Mouse (Mus musculus): ENCODE data around the gene Sdc3. TPM values are rescaled to one million over a fixed set of nuclear protein-coding genes. Genes with fewer than 3 reads are reported as not detected.
A peak's percentile ranks its signal among the peaks of the same experiment; 100 is the strongest.

The Sdc3 gene
- total RNA-seq, 2 experiments from 2014 or later, result 230 to 243 TPM

DNA sequence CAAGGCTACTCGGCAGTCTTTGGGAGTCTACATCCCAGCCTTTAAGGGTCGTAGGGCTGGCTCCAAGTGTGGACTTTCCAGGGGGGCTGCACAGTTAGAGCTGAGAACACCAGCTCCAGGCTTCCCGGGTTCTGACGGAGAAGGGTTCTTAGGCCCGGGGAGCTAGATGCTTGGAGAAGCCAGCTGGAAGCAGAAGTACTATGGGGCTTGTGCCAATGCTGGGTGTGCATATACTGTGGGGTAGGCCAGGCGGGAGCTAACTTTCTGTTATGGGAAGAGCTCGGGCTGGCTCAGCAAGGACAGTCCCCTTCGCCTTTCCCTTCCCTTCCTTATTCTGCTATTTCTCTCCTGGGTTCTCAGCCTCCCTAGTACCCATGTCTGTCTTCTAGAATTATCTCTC lies 23.5 kb downstream of the Sdc3 start:
- DNase-seq (ENCODE audit: low spot score in 2 of 2), result no peak

DNA sequence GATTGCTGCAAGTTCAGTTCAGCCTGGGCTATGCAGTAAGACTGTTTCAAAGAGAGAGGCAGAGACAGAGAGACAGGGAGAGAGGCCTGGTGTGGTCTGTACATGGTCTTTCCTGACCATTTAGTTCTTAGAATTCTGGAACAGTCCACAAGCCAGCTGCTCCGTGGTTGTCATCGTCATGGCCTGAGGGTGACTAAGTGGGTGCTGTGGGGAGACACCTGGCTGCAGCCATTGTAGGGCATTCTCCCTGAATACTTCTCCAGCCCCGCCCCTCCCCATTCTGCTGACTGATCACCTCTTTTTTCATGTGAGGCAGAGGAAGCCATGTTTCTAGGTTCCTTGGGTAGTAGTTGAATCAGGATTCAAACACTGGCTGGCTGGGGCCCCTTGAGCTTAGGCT lies 27.5 kb downstream of the Sdc3 start:
- DNase-seq (ENCODE audit: low spot score in 2 of 2), result no peak

DNA sequence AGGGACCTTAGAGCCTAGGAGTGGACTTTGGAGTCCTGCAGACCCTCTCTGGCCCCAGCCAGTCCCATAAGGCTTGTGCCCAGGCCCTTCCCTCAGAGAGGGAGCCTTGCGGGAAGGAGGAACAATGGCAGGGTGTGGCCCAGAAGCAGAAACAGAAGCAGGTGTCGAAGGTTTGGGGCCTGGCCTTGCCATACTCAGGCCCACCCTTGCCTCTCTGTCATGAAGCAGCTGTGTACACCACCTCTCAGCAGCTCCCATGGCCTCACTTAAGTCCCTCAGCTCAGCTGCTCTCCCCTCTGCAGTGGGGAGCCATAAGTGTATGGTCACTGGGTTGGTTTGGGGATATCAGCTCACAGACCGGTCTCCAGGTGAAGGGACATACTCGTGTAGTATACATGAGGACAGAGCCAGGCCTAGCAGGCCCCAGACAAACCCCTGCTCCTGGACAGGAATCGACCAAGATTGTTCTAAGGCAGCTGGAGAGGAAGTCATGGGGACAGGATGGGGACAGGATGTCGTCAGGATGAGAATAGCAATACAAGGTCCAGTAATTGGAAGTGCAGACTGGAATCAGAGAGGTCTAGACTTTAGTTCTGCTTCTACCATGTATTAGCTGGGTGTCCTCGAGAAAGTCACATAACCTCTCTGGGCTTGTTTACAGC lies 28.4 kb downstream of the Sdc3 start:
- DNase-seq (ENCODE audit: low spot score in 2 of 2), result no peak

DNA sequence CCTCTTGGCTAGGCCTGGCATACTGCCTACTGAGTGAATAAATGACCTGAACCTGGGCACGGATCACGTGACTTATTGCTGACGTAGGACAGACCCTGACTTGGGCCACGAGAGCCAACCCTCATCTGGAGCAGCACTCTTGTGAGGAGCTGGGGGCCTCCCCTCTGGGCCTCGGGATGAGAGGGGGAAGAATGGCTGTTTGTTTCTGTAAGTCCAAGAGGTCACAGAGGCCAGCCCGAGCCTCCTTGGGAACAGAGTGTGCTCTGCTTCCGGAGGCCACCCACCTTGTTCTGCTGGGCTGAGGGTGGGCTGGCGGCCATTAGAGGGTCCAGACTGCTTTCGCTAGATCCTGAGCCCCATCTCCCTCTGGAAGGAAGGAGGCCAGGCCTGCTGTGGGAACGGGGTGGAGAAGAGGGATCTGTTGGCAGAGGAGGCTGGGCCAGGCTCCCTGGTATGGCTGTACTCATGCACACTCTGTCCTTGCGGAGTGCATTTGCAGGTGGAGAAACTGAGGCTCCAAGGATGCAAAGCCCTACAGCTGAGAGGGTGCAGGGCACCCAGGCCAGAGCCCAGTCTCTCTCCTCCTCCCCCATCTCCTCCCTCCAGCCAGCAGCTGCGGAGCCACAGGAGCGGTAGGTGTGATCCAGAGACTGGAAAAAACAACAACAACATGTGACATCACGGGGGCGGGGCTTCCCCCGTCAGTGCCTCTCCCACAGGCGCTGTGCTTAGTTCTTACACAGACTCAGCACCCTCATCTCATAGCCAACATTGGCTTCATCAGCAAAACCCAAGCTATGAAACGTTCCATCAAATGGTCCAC lies 36.7 kb downstream of the Sdc3 start:
- no peak for DNase-seq (ENCODE audit: low spot score in 2 of 2)

DNA sequence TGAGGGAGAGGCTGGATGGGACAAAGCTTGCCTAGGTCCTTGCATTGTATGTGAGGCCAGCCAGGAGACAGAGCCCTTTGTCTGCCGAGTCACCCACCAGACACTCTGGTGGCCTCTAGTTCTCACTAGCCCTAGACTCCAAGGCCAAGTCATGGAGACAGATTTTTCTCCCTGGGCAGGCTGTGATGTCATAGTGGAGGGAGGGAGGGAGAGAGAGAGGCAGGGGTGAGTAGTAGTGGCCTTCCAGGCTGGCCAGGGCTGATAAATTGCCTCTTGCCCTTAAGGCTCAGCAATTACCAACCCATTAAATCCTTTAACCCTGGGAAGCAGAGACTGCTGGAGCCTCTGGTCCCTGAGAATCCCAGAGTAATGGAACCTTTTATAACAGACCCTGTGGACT lies 41.8 kb downstream of the Sdc3 start:
- DNase-seq (ENCODE audit: low spot score in 2 of 2), result no peak

DNA sequence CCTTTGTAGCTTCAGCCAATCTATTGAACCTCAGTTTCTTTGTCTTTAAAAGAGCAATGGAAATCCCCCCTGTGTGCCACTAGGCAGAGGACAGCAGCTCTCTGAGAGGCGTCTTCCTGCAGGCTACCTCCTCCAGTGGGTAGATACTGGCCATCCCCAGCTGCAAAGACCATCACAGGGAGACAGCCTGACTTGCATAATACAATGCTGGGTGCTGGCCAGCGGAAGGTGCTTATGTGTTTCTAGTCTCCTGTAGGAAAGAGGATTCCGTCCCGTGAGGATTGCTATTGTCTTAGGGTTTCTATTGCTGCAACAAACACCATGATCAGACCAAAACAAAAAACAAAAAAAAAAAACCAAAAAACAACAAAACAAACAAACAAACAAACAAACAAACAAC lies 43.2 kb downstream of the Sdc3 start:
- no peak for DNase-seq (ENCODE audit: low spot score in 2 of 2)

DNA sequence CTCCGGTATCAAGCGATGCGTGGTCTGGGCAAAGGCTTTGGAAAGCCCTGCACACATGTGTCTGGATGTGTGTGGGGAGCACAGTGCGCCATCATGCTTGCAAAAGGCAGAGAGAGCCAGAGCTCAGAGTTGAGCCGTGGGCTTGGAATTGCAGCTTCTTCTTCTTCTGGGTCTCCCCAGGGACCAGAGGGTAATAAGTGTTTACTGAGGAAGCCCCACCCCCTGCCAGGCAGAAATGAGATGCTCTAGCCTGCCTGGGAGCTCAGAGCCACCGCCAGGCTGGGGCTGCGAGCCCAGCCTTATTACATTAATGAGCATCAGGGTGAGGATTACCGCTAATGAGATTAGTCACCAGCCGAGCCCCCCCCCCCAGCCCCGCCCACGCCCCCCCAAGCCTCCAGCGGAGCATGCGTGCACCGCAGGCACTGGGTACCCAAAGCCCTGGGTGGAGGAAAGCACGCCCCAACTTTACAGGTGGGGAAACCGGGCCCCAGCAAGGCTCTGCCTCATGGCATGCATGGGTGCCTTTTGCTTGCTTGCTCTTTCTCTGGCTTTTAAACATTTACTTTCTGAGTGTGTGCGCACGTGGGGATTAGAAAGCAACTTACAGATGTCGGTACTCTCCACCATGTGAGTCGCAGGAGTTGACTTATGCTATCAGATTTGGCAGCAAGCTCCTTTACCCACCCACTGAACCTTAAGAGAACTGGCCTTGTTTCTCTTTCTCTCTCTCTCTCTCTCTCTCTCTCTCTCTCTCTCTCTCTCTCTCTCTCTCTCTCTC lies 44.1 kb downstream of the Sdc3 start:
- no peak for DNase-seq (ENCODE audit: low spot score in 2 of 2)

DNA sequence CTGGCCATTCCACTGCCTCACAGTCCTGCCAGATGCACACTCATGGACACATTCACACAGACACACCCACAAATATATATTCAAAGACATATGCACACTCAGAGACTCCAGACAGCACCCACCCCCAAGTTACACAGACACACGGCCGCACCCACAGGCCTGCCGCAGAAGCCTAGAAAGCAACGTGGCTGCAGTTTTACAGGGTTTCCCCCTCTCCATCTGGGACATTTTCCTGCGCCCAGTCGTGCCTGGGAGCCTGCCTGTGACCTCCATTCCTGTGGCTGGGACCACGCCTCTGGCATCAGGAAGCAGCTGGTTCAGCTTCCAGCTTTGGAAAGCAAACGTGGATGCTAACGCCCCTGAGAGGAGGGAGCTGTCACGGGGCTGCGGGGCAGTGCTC lies 46.2 kb downstream of the Sdc3 start:
- no peak for DNase-seq (ENCODE audit: low spot score in 2 of 2)

DNA sequence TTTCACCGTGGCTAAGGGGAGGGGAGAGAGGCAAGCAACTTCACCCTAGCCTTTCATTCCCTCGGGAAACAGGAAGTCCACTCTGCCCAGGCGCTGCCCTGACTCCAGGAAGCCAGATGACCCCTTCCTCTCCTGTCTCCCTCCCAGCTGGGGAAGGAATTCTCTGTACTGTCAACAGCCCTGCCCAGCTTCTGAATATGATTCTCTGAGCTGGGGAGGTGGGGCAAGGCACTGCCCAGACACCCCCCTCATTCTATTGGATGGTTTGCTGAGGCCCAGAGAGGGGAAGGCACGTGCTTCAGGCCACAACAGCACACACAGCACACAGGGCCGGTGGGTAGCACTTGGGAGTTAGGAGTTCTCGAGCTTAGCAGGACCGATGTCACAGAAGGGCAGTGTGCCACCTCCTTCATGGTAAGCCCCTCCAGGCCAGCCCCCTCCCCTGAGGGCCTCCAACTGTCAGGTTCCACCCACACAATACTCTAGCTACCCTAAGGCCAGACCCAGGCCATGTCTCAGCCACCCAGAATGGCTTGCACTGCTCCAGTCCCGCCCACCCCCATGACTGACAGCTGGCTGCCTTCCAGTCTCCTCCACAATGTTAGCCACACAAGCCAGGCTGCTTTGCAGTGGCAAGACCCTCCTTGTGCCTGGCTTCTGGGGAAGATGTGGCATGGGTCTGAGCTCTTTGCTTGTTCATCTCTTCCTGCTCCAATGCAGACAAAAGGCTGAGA lies 48.9 kb downstream of the Sdc3 start:
- DNase-seq (ENCODE audit: low spot score in 2 of 2), result no peak

DNA sequence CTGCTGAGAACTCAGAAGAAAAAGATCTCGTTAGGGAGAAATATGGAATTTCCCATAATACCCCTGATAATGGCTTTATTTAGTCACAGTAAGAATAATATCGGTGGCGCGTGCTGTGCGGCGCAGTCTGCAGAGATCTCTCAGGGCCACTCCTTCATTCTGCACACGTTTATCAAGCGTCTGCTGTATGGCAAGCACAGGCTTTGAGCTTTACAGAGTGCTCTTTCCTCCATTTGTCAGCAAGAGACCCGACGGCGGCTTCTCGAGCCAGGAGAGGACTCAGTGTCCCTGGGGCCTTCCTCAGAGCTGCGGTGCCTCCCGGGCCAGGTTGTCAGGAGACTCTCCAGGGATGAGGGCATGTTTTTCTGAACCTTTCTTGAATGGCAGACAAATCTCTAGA lies 56.5 kb downstream of the Sdc3 start:
- no peak for DNase-seq (ENCODE audit: low spot score in 2 of 2)

DNA sequence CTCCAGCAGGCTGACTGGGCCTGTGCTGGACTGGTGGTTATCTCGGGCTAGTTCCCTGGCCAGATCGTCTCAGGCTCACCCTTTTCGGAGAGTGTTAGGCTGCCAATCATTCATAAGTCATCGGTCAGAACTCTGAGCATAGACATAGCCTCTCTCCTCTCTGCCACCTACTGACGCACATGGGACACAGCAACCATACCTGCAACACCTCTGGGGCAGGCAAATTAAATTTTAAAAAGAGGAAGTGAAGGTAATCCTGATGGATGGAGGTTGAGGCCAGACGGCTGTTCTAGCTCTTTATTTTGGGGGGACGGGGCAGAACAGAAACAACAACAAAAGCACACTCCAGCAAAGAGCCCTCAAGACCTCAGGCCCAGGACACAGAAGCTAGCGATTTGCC lies 65.3 kb downstream of the Sdc3 start:
- no peak for DNase-seq (ENCODE audit: low spot score in 2 of 2)

DNA sequence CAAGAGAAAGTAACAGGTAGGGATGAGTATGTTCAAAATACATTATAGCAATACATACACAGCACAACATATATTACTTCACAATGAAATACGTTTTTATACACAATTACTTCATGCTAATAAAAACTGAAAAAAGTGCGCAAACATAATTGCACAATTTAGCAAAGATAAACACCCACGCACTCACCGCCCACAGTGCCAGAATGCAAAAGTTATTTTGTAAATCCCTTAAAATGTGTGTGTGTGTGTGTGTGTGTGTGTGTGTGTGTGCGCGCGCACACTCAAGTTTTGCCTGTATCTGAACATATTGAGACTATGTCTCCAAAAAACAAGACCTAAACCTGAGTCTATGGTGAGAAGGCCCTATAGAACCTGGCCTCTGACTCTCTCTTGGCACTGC lies 66.5 kb downstream of the Sdc3 start:
- DNase-seq (ENCODE audit: low spot score in 2 of 2), result no peak

DNA sequence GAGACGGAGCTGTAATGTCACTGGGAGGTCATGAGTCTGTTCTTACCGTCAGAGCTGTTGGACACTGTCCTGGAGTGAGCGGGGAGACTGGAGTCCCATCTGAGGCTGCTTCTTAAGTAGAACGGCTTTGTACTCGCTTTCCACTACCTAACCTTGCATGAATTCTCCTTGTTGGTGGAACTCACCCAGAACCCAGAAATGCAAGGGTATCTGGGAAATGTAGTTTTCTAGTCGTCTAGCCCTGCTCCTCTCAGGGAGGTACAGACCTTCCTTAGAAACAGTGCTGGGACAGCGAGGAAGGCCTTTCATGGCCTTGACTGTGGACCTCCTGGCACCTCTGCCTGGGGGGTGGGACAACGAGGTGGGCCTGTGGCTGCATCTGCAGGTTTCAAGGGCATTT lies 67.1 kb downstream of the Sdc3 start:
- no peak for DNase-seq (ENCODE audit: low spot score in 2 of 2)

DNA sequence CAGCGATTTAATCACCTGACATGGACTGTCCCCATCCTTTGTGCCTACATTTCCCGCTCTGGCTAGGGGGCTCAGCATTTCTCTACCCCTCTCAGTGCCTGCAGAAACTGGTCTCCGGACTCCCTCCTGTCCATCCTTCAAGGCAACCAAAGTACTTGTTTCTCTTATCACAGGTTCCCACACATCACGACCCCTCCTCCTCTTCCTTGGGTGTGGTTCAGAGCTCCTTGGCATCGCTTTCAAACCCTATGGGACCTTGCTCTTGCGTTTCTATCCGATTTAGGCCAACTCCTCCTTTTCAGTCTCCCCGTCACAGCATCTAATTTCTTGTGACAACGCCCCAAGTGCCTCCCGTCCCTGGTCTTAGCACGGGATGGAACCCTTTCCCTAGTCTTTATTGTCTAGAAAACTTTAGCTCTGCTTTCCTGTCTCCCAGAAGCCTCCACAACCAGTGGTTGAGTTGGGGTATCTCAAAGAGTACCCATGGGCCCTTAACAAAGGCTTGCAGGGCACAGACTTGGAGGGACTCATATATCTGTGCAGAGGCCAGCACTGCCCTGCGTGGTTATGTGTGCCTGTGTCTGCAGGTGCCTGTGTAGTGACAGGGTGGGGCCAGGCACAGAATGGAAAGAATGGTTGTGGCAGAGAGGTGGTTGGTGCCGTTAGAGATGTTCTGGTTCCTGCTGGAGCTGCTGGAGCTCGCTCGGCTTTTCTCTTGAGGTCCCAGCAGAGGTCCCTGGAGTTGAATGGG lies 68.7 kb downstream of the Sdc3 start:
- no peak for DNase-seq (ENCODE audit: low spot score in 2 of 2)

DNA sequence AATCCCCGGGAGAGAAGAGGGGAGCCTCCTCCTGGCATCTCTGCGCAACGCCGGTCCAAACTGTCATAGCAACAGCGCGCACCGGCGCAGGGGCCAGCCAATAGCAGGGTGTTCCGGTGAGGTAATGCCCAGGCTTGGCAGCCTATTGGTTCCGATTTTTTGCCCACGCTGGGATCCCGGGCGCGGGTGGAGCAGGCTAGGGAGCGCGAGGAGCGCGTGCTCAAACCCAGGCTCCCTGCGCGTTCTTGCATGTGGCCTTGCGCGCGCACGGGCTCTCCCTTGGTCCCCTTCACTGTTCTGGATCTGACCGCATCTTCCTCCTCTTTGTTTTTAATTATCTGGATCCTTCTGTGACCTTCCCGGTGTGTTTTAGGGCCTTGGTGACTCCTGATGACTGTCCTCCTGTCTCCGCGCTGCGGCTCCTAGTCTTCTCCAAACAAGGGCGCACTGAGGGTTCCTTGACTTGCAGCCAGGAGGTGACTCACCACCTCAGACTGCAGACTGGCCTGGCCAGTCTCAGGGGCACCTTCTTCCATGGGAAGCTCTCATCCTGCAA lies 69.4 kb downstream of the Sdc3 start:
- DNase-seq (ENCODE audit: low spot score in 2 of 2), result peak; percentile 51 to 57

DNA sequence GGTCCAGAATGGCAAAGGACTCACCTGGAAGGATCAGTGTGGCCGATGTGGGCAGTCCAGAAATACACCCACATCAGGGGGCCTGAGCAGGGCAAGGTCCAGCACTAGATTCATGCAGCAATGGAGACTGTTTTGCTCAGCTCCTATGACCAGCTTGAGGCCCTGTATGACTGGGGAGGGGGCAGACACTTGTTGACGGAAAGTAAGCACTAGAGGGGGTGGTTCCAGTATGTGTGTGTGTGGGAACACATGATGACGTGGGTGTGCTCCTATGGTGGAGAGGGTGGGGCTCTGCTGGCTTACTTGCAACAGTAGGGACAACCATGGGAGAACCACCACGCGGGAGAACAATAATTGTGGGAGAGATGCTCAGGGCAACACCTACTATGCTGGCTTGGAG lies 70.2 kb downstream of the Sdc3 start:
- DNase-seq (ENCODE audit: low spot score in 2 of 2), result no peak

DNA sequence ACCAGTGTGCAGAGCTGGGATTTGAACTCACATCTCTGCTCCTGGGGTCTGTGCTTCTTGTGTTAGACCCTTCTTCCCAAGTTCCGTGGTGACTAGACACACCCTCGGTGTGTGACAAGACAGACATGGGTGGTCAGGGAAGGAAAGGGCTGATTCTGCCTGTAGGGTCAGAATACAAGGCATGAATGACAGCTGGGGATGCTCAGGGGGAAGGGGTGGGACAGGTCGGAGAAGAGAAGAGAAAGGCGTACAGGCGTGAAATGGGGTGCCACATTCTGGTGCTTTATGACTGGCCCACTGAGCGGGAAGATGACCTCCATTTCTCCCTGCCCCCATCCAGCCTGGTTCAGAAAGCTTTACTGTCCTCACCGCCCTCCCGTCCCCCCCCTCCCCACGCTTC lies 73.1 kb downstream of the Sdc3 start:
- no peak for DNase-seq (ENCODE audit: low spot score in 2 of 2)

DNA sequence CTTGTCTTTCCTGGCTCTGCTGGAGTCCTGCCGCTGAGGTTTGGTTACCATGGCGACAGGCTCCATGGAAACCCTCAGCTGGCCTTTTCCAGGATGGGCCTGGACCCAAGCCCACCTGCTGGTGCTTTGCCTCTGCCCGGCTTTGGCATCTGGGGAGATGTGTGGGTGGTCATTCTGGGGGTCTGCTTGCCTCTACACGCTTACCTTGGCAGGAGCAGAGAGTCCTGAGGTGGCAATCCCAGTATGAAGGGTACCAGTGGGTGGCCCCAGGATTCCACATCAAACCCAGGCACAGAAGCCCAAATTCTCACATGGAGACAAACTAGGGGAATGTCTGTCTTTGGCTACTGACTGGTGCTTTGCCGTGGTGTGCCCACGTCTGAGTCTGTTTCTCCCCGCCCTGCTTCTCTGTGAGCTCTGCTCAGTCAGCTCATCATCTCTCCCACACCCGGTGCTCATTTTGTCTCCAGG lies 73.6 kb downstream of the Sdc3 start:
- no peak for DNase-seq (ENCODE audit: low spot score in 2 of 2)

DNA sequence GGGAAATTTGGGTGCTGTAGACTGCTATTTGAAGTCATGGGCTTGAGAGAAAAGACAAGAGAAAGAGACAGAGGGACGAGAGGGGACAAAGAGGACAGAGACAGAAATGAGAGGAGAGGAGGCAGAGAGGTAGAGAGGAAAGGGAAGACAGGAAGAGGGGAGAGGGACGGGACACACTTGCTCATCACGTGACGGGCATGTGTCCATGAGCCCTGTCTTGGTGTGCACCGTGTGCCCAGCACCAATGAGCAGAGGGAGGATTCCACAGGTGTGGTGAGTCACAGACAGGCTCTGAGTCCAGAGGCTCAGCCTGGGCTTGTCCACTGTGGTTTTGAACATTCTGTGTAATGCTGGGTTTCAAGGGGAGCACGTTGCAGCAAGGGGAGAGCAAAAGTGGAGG lies 75.6 kb downstream of the Sdc3 start:
- DNase-seq (ENCODE audit: low spot score in 2 of 2), result no peak

DNA sequence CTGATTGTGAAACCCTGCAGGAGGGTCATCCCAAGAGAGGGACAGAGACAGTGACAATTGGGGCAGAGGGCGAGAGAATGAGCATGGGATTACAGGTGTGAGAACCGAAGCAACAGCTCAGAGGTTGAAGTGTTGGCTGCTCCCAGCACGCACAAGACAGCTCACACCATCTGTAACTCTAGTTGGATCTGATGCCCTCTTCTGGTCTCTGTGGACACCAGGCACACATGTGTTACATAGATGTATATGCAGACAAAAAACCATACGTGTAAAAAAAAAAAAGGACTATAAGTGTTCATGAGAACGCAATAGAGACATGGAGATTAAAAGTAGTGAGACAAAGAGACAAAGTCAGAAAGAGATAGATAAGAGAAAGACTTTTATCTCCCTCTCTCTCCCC lies 76.5 kb downstream of the Sdc3 start:
- no peak for DNase-seq (ENCODE audit: low spot score in 2 of 2)

Data from adrenal gland, postnatal 4 days (tissue).